Mouse (Mus musculus) MEL (cell line): ENCODE measurements around the gene Ndufaf1. TPM values are rescaled to one million over a fixed set of nuclear protein-coding genes. Genes with fewer than 3 reads are reported as not detected.

Source experiments
- DNase-seq: peaks from one replicate; pipeline ENCODE4 v3.0.0; 2011; ENCODE audit warnings: low read depth, low spot score
- H3K27ac ChIP-seq: 2 replicates; pipeline ENCODE4 v1.5.1; 2012; ENCODE audit warnings: low read depth, mild to moderate bottlenecking, control low read depth, low read length, moderate library complexity; ENCODE audit not compliant: control insufficient read depth
- H3K27me3 ChIP-seq, 2 experiments: fragments of 150-350 bp in 1 of 2; sonication (generic) in 1 of 2; 2 replicates each; pipeline ENCODE4 v1.6.1; 2012; ENCODE audit warnings: low read length in 2 of 2, mild to moderate bottlenecking in 2 of 2, improper control_type of control experiment in 1 of 2, moderate library complexity in 1 of 2; ENCODE audit not compliant: insufficient read depth in 2 of 2, control insufficient read depth in 1 of 2
- H3K36me3 ChIP-seq, 2 experiments: 2 replicates each; pipeline ENCODE4 v1.6.1; 2012 to 2014; ENCODE audit warnings: low read length in 2 of 2, improper control_type of control experiment in 1 of 2, inconsistent platforms in 1 of 2, mild to moderate bottlenecking in 1 of 2; ENCODE audit not compliant: insufficient read depth in 2 of 2, control insufficient read depth in 1 of 2
- H3K4me1 ChIP-seq, 2 experiments: fragments of 150-350 bp in 1 of 2; sonication (generic) in 1 of 2; 2 replicates each; pipeline ENCODE4 v1.6.1; 2012; ENCODE audit warnings: low read length in 2 of 2, improper control_type of control experiment in 1 of 2, mild to moderate bottlenecking in 1 of 2; ENCODE audit not compliant: insufficient read depth in 2 of 2, control insufficient read depth in 1 of 2
- H3K4me3 ChIP-seq, 2 experiments: fragments of 150-350 bp in 1 of 2; sonication (generic) in 1 of 2; 2 replicates each; pipeline ENCODE4 v1.5.1; 2012; ENCODE audit warnings: low read depth in 2 of 2, low read length in 2 of 2, mild to moderate bottlenecking in 2 of 2, moderate library complexity in 2 of 2, control low read depth in 1 of 2, improper control_type of control experiment in 1 of 2; ENCODE audit not compliant: control insufficient read depth in 1 of 2, insufficient read depth in 1 of 2
- H3K79me2 ChIP-seq: 2 replicates; pipeline ENCODE4 v1.6.1; 2012; ENCODE audit warnings: mild to moderate bottlenecking, low read length, moderate library complexity; ENCODE audit not compliant: control insufficient read depth, poor library complexity, insufficient read depth
- H3K9ac ChIP-seq: 2 replicates; pipeline ENCODE4 v1.6.1; 2012; ENCODE audit warnings: low read depth, mild to moderate bottlenecking, control low read depth, low read length, moderate library complexity; ENCODE audit not compliant: control insufficient read depth, poor library complexity, severe bottlenecking
- H3K9me3 ChIP-seq: fragments of 150-350 bp; sonication (generic); replicated peaks from 2 replicates; pipeline ENCODE4 v1.6.1; 2012; ENCODE audit warnings: mild to moderate bottlenecking, low read length, improper control_type of control experiment, moderate library complexity; ENCODE audit not compliant: insufficient read depth
- CHD1 ChIP-seq: IDR thresholded peaks from 2 replicates; pipeline ENCODE4 v1.6.1; 2012; ENCODE audit warnings: low read depth, mild to moderate bottlenecking, inconsistent platforms, low read length, improper control_type of control experiment
- CHD2 ChIP-seq: IDR thresholded peaks from 2 replicates; pipeline ENCODE4 v1.6.1; 2011; ENCODE audit warnings: low read length, improper control_type of control experiment
- CTCF ChIP-seq, 3 experiments: IDR thresholded peaks in 2 of 3; conservative IDR thresholded peaks in 1 of 3; 2 replicates each; pipeline ENCODE4 v1.5.1; 2011 to 2012; ENCODE audit warnings: low read length in 3 of 3, low read depth in 2 of 3, mild to moderate bottlenecking in 2 of 3, improper control_type of control experiment in 1 of 3, inconsistent platforms in 1 of 3, mixed read lengths in 1 of 3, moderate library complexity in 1 of 3; ENCODE audit not compliant: control insufficient read depth in 1 of 3, insufficient read depth in 1 of 3, poor library complexity in 1 of 3, severe bottlenecking in 1 of 3
- E2F4 ChIP-seq: IDR thresholded peaks from 2 replicates; pipeline ENCODE4 v1.6.1; 2011; ENCODE audit warnings: low read depth, low read length, improper control_type of control experiment, borderline replicate concordance
- ELF1 ChIP-seq: IDR thresholded peaks from 2 replicates; pipeline ENCODE4 v1.6.1; 2014; ENCODE audit warnings: low read depth, mild to moderate bottlenecking, inconsistent platforms, low read length, improper control_type of control experiment, moderate library complexity
- EP300 ChIP-seq, 2 experiments: IDR thresholded peaks; 2 replicates each; pipeline ENCODE4 v1.6.1; 2011; ENCODE audit warnings: improper control_type of control experiment in 2 of 2, low read length in 2 of 2, low read depth in 1 of 2, mild to moderate bottlenecking in 1 of 2
- ETS1 ChIP-seq: IDR thresholded peaks from 2 replicates; pipeline ENCODE4 v1.6.1; 2012; ENCODE audit warnings: low read depth, mild to moderate bottlenecking, inconsistent platforms, low read length, improper control_type of control experiment, moderate library complexity
- GABPA ChIP-seq: IDR thresholded peaks from 2 replicates; pipeline ENCODE4 v1.6.1; 2012; ENCODE audit warnings: low read depth, mild to moderate bottlenecking, inconsistent platforms, low read length, improper control_type of control experiment, moderate library complexity
- GATA1 ChIP-seq: IDR thresholded peaks from 2 replicates; pipeline ENCODE4 v1.6.1; 2011; ENCODE audit warnings: low read depth, low read length, improper control_type of control experiment
- HCFC1 ChIP-seq: IDR thresholded peaks from 2 replicates; pipeline ENCODE4 v1.6.1; 2012; ENCODE audit warnings: low read depth, mild to moderate bottlenecking, inconsistent platforms, low read length, improper control_type of control experiment, moderate library complexity
- JUND ChIP-seq: IDR thresholded peaks from 2 replicates; pipeline ENCODE4 v1.6.1; 2011; ENCODE audit warnings: low read depth, mild to moderate bottlenecking, improper control_type of control experiment, low read length
- KAT2A ChIP-seq: conservative IDR thresholded peaks from 2 replicates; pipeline ENCODE4 v1.6.1; 2012; ENCODE audit warnings: low read depth, low read length, improper control_type of control experiment, inconsistent platforms
- MAFK ChIP-seq: IDR thresholded peaks from 2 replicates; pipeline ENCODE4 v1.6.1; 2011; ENCODE audit warnings: low read depth, mild to moderate bottlenecking, low read length, improper control_type of control experiment, borderline replicate concordance
- MAX ChIP-seq: IDR thresholded peaks from 2 replicates; pipeline ENCODE4 v1.6.1; 2011; ENCODE audit warnings: low read length, improper control_type of control experiment
- MAZ ChIP-seq: IDR thresholded peaks from 2 replicates; pipeline ENCODE4 v1.6.1; 2012; ENCODE audit warnings: low read depth, mild to moderate bottlenecking, inconsistent platforms, low read length, improper control_type of control experiment
- MXI1 ChIP-seq: IDR thresholded peaks from 2 replicates; pipeline ENCODE4 v1.6.1; 2011; ENCODE audit warnings: mild to moderate bottlenecking, low read depth, low read length, improper control_type of control experiment
- MYB ChIP-seq: IDR thresholded peaks from 2 replicates; pipeline ENCODE4 v1.6.1; 2011; ENCODE audit warnings: mild to moderate bottlenecking, low read depth, low read length, improper control_type of control experiment
- MYC ChIP-seq: IDR thresholded peaks from 2 replicates; pipeline ENCODE4 v1.6.1; 2011; ENCODE audit warnings: low read depth, mild to moderate bottlenecking, low read length, improper control_type of control experiment, moderate library complexity
- NELFE ChIP-seq: IDR thresholded peaks from 2 replicates; pipeline ENCODE4 v1.6.1; 2011; ENCODE audit warnings: low read depth, low read length, improper control_type of control experiment
- NRF1 ChIP-seq: IDR thresholded peaks from 2 replicates; pipeline ENCODE4 v1.6.1; 2014; ENCODE audit warnings: low read depth, mild to moderate bottlenecking, inconsistent platforms, low read length, improper control_type of control experiment, moderate library complexity; ENCODE audit not compliant: poor library complexity, insufficient read depth, severe bottlenecking
- POLR2A ChIP-seq, 2 experiments: IDR thresholded peaks; 2 replicates each; pipeline ENCODE4 v1.6.1; 2011 to 2012; ENCODE audit warnings: low read length in 2 of 2, mild to moderate bottlenecking in 2 of 2, control low read depth in 1 of 2, improper control_type of control experiment in 1 of 2, low read depth in 1 of 2, moderate library complexity in 1 of 2; ENCODE audit not compliant: control insufficient read depth in 1 of 2, insufficient read depth in 1 of 2, poor library complexity in 1 of 2
- POLR2AphosphoS5 ChIP-seq: IDR thresholded peaks from 2 replicates; pipeline ENCODE4 v1.6.1; 2012; ENCODE audit warnings: low read depth, borderline replicate concordance, mild to moderate bottlenecking, inconsistent platforms, low read length, moderate library complexity, mixed read lengths
- RAD21 ChIP-seq: IDR thresholded peaks from 2 replicates; pipeline ENCODE4 v1.6.1; 2011; ENCODE audit warnings: mild to moderate bottlenecking, low read depth, low read length, improper control_type of control experiment
- RCOR1 ChIP-seq: IDR thresholded peaks from 2 replicates; pipeline ENCODE4 v1.6.1; 2012; ENCODE audit warnings: low read depth, mild to moderate bottlenecking, inconsistent platforms, low read length, improper control_type of control experiment
- SIN3A ChIP-seq: IDR thresholded peaks from 2 replicates; pipeline ENCODE4 v1.6.1; 2012; ENCODE audit warnings: low read length, improper control_type of control experiment, inconsistent platforms
- SMC3 ChIP-seq: IDR thresholded peaks from 2 replicates; pipeline ENCODE4 v1.6.1; 2011; ENCODE audit warnings: low read depth, low read length, improper control_type of control experiment
- TAL1 ChIP-seq: IDR thresholded peaks from 2 replicates; pipeline ENCODE4 v1.6.1; 2012; ENCODE audit warnings: mild to moderate bottlenecking, inconsistent platforms, low read length, moderate library complexity, mixed read lengths
- TBP ChIP-seq: IDR thresholded peaks from 2 replicates; pipeline ENCODE4 v1.8.0; 2011; ENCODE audit warnings: low read depth, low read length, improper control_type of control experiment
- TCF12 ChIP-seq: IDR thresholded peaks from 2 replicates; pipeline ENCODE4 v1.6.1; 2014; ENCODE audit warnings: low read depth, mild to moderate bottlenecking, inconsistent platforms, low read length, improper control_type of control experiment, moderate library complexity
- UBTF ChIP-seq: IDR thresholded peaks from 2 replicates; pipeline ENCODE4 v1.6.1; 2012; ENCODE audit warnings: low read depth, mild to moderate bottlenecking, inconsistent platforms, low read length, improper control_type of control experiment, moderate library complexity, borderline replicate concordance; ENCODE audit not compliant: insufficient read depth
- ZC3H11A ChIP-seq: IDR thresholded peaks from 2 replicates; pipeline ENCODE4 v1.6.1; 2012; ENCODE audit warnings: low read depth, mild to moderate bottlenecking, inconsistent platforms, low read length, improper control_type of control experiment
- ZKSCAN1 ChIP-seq: IDR thresholded peaks from 2 replicates; pipeline ENCODE4 v1.6.1; 2012; ENCODE audit warnings: low read depth, mild to moderate bottlenecking, inconsistent platforms, low read length, improper control_type of control experiment, moderate library complexity
- ZMIZ1 ChIP-seq: IDR thresholded peaks from 2 replicates; pipeline ENCODE4 v1.6.1; 2012; ENCODE audit warnings: low read depth, mild to moderate bottlenecking, inconsistent platforms, low read length, improper control_type of control experiment, moderate library complexity
- ZNF384 ChIP-seq: IDR thresholded peaks from 2 replicates; pipeline ENCODE4 v1.6.1; 2012; ENCODE audit warnings: low read depth, mild to moderate bottlenecking, inconsistent platforms, low read length, improper control_type of control experiment
- polyA plus RNA-seq, 2 experiments: library from polyadenylated mRNA; stranded (reverse) in 1 of 2; unstranded in 1 of 2; fragments of >175 nt in 1 of 2; fragments of >200 nt in 1 of 2; gene quantifications; 2 replicates each; pipeline versions ENCODE4 v1.2.1 to v1.2.4; 2012; ENCODE audit warnings: low replicate concordance in 2 of 2, low read depth in 1 of 2; ENCODE audit not compliant: insufficient read length in 2 of 2, insufficient read depth in 1 of 2, missing spikeins in 1 of 2
- total RNA-seq: library from RNA; depleted of rRNA; stranded (reverse); fragments of 300-350 nt; gene quantifications from 2 replicates; pipeline ENCODE4 v1.2.3, GENCODE M21; 2012; rRNA removed

Gene Ndufaf1
- total RNA-seq, result 25.3 and 25.8 TPM in 2 replicates
- polyA plus RNA-seq, result 10 to 100 TPM in 1 of 2 experiments, not detected in 1; 18.0 TPM

- H3K79me2 ChIP-seq, result peaks cover 19% of the 10 kb centered on the region
- no peaks in the 10 kb centered on the region for H3K27me3 ChIP-seq
- H3K27ac ChIP-seq, result peak within 1 kb of the TSS; percentile 86
- peak; percentile 96 for DNase-seq
- peak within 1 kb of the TSS; percentile 94 for H3K9ac ChIP-seq
- peaks cover 0 to 5% of the 10 kb centered on the region in 2 experiments; a peak in 2 of 4 replicates for H3K36me3 ChIP-seq
- H3K4me3 ChIP-seq, result peak within 1 kb of the TSS; percentile 74 to 98
- H3K4me1 ChIP-seq, result peaks cover 3 to 5% of the 10 kb centered on the region in 2 experiments; a peak in 2 of 4 replicates
- no peaks in the 10 kb centered on the region for H3K9me3 ChIP-seq
- TF ChIP-seq KAT2A (peak; percentile 67), SIN3A (peak; percentile 96), GATA1 (peak; percentile 36; the same call in 1 of the 2 replicates), SMC3 (no peak), MYC (0 out of 2 replicates have a peak, but pooled peaks have one; percentile 43), ETS1 (peak; percentile 69; the same call in 1 of the 2 replicates), GABPA (no peak), HCFC1 (peak; percentile 96), ZC3H11A (no peak), TCF12 (peak; percentile 87), TAL1 (no peak), NELFE (peak; percentile 82), JUND (peak; percentile 88; the same call in 1 of the 2 replicates), MYB (peak; percentile 73; the same call in 1 of the 2 replicates), RCOR1 (peak; percentile 55; the same call in 1 of the 2 replicates), E2F4 (0 out of 2 replicates have a peak, but pooled peaks have one; percentile 46), EP300 (IDR thresholded peaks at IDR 0.05; ENCODE audit: low read depth in 1 of 2, low read length in 2 of 2) (peak in 1 of 2 experiments; percentile 55; a peak in 2 of 4 replicates), ZKSCAN1 (no peak), NRF1 (0 out of 2 replicates have a peak, but pooled peaks have one; percentile 15), ELF1 (peak; percentile 86), MXI1 (peak; percentile 88), CTCF (IDR thresholded peaks at IDR 0.05 in 2 of 3, conservative IDR thresholded peaks at IDR 0.05 in 1 of 3; ENCODE audit: control insufficient read depth in 1 of 3, insufficient read depth in 1 of 3, low read depth in 2 of 3, low read length in 3 of 3, poor library complexity in 1 of 3, severe bottlenecking in 1 of 3) (no peak), MAZ (peak; percentile 78; the same call in 1 of the 2 replicates), POLR2A (IDR thresholded peaks at IDR 0.05; ENCODE audit: control insufficient read depth in 1 of 2, insufficient read depth in 1 of 2, low read depth in 1 of 2, low read length in 2 of 2, poor library complexity in 1 of 2) (peak; percentile 80 to 88), UBTF (no peak), MAX (peak; percentile 55; the same call in 1 of the 2 replicates), CHD1 (no peak), POLR2AphosphoS5 (no peak), ZMIZ1 (peak; percentile 85), MAFK (no peak), RAD21 (no peak), ZNF384 (0 out of 2 replicates have a peak, but pooled peaks have one; percentile 39), TBP (peak; percentile 95), CHD2 (no peak)
These were observed at the start of gene Ndufaf1 for GRCm38 (mm10) chr2:119662220-119663182. Gene Ndufaf1, minus strand, starts transcription at chr2:119662827.
